Mouse (Mus musculus) hindbrain, embryonic 11.5 days (tissue): ENCODE measurements around the gene Gm5475. TPM values are rescaled to one million over a fixed set of nuclear protein-coding genes. Genes with fewer than 3 reads are reported as not detected.

Source experiments
- ATAC-seq: fragments of 200-750 bp; cut with Nextera tagmentation; 2 replicates; pipeline ENCODE4 v1.8.0; 2017; ENCODE audit warnings: mild to moderate bottlenecking, moderate TSS enrichment, moderate library complexity; ENCODE audit not compliant: low FRiP score
- DNase-seq: peaks from one replicate; pipeline ENCODE4 v3.0.0-alpha.2; 2015; ENCODE audit warnings: low spot score
- H3K27ac ChIP-seq: fragments of 300-500 bp; sonication (generic); 2 replicates; pipeline ENCODE4 v1.5.1; 2014; ENCODE audit warnings: mild to moderate bottlenecking, low read depth, low read length
- H3K27me3 ChIP-seq: fragments of 300-500 bp; sonication (generic); 2 replicates; pipeline ENCODE4 v1.6.1; 2014; ENCODE audit warnings: mild to moderate bottlenecking, low read length, moderate library complexity, mixed read lengths; ENCODE audit not compliant: control insufficient read depth, insufficient read depth
- H3K36me3 ChIP-seq: fragments of 300-500 bp; sonication (generic); 2 replicates; pipeline ENCODE4 v1.6.1; 2014; ENCODE audit warnings: mild to moderate bottlenecking, low read length, moderate library complexity, mixed read lengths; ENCODE audit not compliant: control insufficient read depth, insufficient read depth
- H3K4me1 ChIP-seq: fragments of 300-500 bp; sonication (generic); replicated peaks from 2 replicates; pipeline ENCODE4 v1.6.1; 2014; ENCODE audit warnings: low read length, mixed read lengths; ENCODE audit not compliant: control insufficient read depth, insufficient read depth
- H3K4me2 ChIP-seq: fragments of 300-500 bp; sonication (generic); replicated peaks from 2 replicates; pipeline ENCODE4 v1.6.1; 2014; ENCODE audit warnings: mild to moderate bottlenecking, low read depth, low read length
- H3K4me3 ChIP-seq: fragments of 300-500 bp; sonication (generic); 2 replicates; pipeline ENCODE4 v1.5.1; 2014; ENCODE audit warnings: low read depth, low read length
- H3K9ac ChIP-seq: fragments of 300-500 bp; sonication (generic); 2 replicates; pipeline ENCODE4 v1.6.1; 2014; ENCODE audit warnings: low read depth, low read length
- H3K9me3 ChIP-seq: fragments of 300-500 bp; sonication (generic); 2 replicates; pipeline ENCODE4 v1.6.1; 2016; ENCODE audit warnings: low read length; ENCODE audit not compliant: control insufficient read depth
- WGBS: fragments of 180-500 bp; shearing (Covaris S2); extraction: QIAGEN DNeasy Blood & Tissue Kit; methylation state at CpG from one replicate; pipeline ENCODE4 v1.1.7; 2014; 5-methylcytosine and 5-hydroxymethylcytosine counted together
- polyA plus RNA-seq: library from polyadenylated mRNA; unstranded; fragments of >200 nt; fragmentation: Nextera tagmentation; extraction: Ambion mirVana; gene quantifications from 2 replicates; pipeline ENCODE4 v1.2.1, GENCODE M21; 2014

The Gm5475 gene
- polyA plus RNA-seq, 1 experiment from 2014 or later = not detected

DNA sequence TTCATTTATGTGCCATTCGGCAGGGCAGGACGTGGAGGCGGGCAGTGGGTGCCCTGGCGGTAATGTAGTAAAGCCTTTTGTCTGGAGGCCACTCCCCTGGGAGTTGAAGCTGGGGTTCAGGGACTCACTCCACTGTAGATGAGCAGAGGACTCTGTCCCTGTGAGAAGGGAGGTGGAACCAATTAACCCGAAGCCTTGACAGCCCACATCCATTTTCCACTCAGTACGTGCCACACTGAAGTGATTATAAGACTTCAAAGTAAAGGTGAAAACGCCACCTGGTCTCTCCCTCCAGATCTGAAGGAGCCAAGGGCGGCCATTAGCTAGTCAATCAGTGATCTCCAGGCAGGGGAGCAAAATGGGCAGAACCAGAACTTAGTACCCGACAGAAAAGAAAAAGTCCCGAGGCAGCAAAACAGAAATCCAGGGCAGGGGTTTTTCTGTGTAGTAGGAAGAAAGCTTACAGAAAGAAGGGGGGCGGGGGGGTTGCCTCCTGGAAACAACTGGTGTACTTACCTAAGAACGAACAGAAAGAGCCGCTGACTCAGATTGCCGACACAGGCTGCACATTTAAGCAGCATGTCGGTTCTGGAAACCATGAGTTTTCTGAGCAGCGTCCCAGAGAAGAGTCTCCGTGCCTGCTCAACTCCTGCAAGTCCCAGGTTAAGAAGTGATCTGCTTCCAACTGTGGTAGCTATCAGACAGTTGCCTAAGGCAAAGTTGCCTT, 2.6 kb downstream of the Gm5475 start, which contains the start of gene Slc11a2:
TSS of gene Slc11a2 (minus strand) at position 677 of the 727 bp plus-strand sequence.
- Histone ChIP-seq H3K4me3 (peak within 1 kb of the TSS; percentile 1), H3K36me3 (no peaks in the 10 kb centered on the region), H3K9ac (no peak within 1 kb of the TSS), H3K27me3 (peaks cover 14% of the 10 kb centered on the region), H3K4me1 (peaks cover 4% of the 10 kb centered on the region; the same call in 1 of the 2 replicates), H3K27ac (no peak within 1 kb of the TSS), H3K4me2 (peak within 1 kb of the TSS; percentile 87), H3K9me3 (no peaks in the 10 kb centered on the region)
- peak; percentile 41 for DNase-seq
- WGBS = 31% methylated on average over 17 of the region's 17 CpGs
- ATAC-seq = no peak

DNA sequence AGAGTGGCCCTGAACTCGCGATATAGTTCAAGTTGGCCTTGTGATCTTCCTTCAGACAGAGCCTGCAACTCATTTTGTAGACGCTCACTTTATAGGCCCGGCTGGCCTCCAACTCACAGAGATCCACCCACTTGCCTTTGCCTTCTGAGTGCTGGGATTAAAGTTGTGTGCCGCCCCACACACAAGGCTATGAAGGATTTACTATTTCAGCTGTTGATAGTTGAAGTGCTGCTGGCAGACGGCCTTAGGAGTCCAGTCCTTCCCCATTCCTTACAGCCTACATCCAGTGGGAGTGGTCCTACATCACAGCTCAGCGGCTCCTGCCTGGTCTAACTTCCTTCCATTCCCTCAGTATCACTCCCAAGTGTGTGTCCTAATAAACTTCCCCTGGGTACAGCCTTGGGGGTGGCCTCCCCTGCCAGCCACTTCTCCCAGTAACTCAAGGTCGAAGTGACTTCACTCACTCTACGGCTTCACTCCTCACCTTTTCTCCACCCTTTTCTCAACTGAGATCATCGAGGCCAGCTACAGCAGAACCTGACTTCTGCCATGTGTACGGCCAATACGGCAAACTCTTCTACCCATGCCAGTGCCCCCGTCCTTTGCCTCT, 6.5 kb downstream of the Gm5475 start:
- Histone ChIP-seq H3K27me3 (peaks cover 14% of the 10 kb centered on the region), H3K4me1 (peaks cover 2% of the 10 kb centered on the region; the same call in 1 of the 2 replicates), H3K27ac (no peak overlapping the region), H3K9ac (no peak overlapping the region), H3K4me3 (no peak overlapping the region), H3K4me2 (no peak overlapping the region), H3K36me3 (no peaks in the 10 kb centered on the region), H3K9me3 (no peaks in the 10 kb centered on the region)
- 88% methylated on average over 13 of the region's 13 CpGs for WGBS
- DNase-seq (no peak), ATAC-seq (no peak)

DNA sequence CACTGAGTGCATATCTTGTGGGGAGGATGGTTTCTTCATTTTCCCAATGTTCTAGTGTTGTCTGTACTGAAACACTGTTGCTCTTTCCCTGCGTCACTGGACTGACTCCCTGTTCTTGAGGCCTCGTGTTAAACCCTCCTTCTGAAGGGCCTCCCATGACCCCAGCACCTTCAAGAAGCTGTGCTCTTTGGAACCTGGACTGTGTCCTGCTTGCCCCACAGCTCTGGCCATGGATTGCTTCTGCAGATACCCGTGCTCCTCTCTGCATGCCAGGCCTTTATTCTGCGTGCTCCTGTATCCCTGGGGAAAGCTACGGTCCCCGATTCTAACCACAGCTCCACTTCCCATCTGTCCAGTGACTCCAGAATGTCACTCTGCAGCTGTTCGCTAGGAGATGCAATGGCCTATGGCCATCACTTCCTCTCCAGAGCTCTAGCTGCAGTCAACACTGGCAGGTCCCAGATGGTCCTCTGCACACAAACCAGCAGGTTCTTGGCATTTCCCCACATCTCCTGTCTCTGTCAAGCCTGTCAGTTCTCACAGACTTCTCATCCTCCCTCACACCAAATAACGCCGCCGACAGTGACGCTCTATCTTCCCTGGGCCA, 8.1 kb downstream of the Gm5475 start:
- 84% methylated on average over 11 of the region's 11 CpGs for WGBS
- Histone ChIP-seq H3K9me3 (no peaks in the 10 kb centered on the region), H3K9ac (no peak overlapping the region), H3K4me2 (no peak overlapping the region), H3K36me3 (no peaks in the 10 kb centered on the region), H3K4me1 (no peaks in the 10 kb centered on the region), H3K27me3 (peaks cover 4% of the 10 kb centered on the region; the same call in 1 of the 2 replicates), H3K4me3 (no peak overlapping the region), H3K27ac (no peak overlapping the region)
- DNase-seq (no peak), ATAC-seq (no peak)

- no peaks in the 10 kb centered on the region for H3K4me1 ChIP-seq
- H3K9ac ChIP-seq = no peak overlapping the region
- no peaks in the 10 kb centered on the region for H3K9me3 ChIP-seq
- DNase-seq = no peak
- no peak overlapping the region for H3K4me2 ChIP-seq
- no peak overlapping the region for H3K4me3 ChIP-seq
- ATAC-seq = no peak
- no peak overlapping the region for H3K27ac ChIP-seq
- H3K27me3 ChIP-seq = no peaks in the 10 kb centered on the region
- WGBS = 70% methylated on average over 4 of the region's 4 CpGs
- H3K36me3 ChIP-seq = no peaks in the 10 kb centered on the region
Observed at GRCm38 (mm10) chr15:100433234-100433633, 11.3 kb downstream of the Gm5475 start.

DNA sequence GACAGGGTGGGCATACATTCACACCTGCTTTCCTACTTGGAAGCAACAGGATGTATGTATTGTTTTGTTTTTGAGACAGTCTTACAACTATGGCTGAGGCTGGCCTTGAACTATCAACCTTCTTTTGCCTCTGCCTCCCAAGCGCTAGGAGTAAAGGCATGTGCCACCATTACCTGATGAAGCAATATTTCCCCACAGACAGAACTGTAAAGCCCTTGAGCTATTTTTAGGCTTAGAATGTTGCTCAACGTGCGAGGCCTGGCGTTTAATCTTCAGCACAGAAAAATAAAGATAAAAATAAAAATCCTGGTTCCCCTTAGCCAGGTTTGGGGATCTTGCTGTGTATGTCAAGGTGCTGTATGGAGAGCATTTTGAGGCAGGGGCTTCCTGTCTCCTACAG, 14.2 kb downstream of the Gm5475 start:
- no peaks in the 10 kb centered on the region for H3K36me3 ChIP-seq
- no peaks in the 10 kb centered on the region for H3K4me1 ChIP-seq
- DNase-seq = no peak
- no peaks in the 10 kb centered on the region for H3K27me3 ChIP-seq
- ATAC-seq = no peak
- no peak overlapping the region for H3K9ac ChIP-seq
- no peak overlapping the region for H3K4me2 ChIP-seq
- no peaks in the 10 kb centered on the region for H3K9me3 ChIP-seq
- H3K27ac ChIP-seq = no peak overlapping the region
- no peak overlapping the region for H3K4me3 ChIP-seq
- 94% methylated on average over 4 of the region's 4 CpGs for WGBS

- no peaks in the 10 kb centered on the region for H3K9me3 ChIP-seq
- ATAC-seq = no peak
- no peaks in the 10 kb centered on the region for H3K36me3 ChIP-seq
- H3K4me3 ChIP-seq = no peak overlapping the region
- WGBS = 67% methylated on average over 10 of the region's 10 CpGs
- no peaks in the 10 kb centered on the region for H3K27me3 ChIP-seq
- no peak overlapping the region for H3K4me2 ChIP-seq
- no peak overlapping the region for H3K9ac ChIP-seq
- H3K27ac ChIP-seq = no peak overlapping the region
- H3K4me1 ChIP-seq = no peaks in the 10 kb centered on the region
- no peak for DNase-seq
Observed at GRCm38 (mm10) chr15:100436518-100436917, 14.6 kb downstream of the Gm5475 start.

GRCm38 (mm10) chr15:100443126-100443922, 21.4 kb downstream of the Gm5475 start:
- no peaks in the 10 kb centered on the region for H3K36me3 ChIP-seq
- peak overlapping the region; percentile 55 for H3K9ac ChIP-seq
- H3K9me3 ChIP-seq = no peaks in the 10 kb centered on the region
- H3K27ac ChIP-seq = 0 out of 2 replicates have a peak overlapping the region, but pooled peaks have one; percentile 42
- WGBS = 10% methylated on average over 20 of the region's 31 CpGs
- ATAC-seq = peak; percentile 92
- peak overlapping the region; percentile 38 for H3K4me3 ChIP-seq
- H3K4me2 ChIP-seq = peak overlapping the region; percentile 60
- peak; percentile 90 for DNase-seq
- H3K27me3 ChIP-seq = no peaks in the 10 kb centered on the region
- no peaks in the 10 kb centered on the region; the same call in 1 of the 2 replicates for H3K4me1 ChIP-seq

GRCm38 (mm10) chr15:100446887-100447286, 24.9 kb downstream of the Gm5475 start:
- ATAC-seq = no peak
- no peak for DNase-seq
- Histone ChIP-seq H3K9ac (no peak overlapping the region), H3K9me3 (no peaks in the 10 kb centered on the region), H3K4me2 (no peak overlapping the region), H3K27ac (no peak overlapping the region), H3K4me3 (no peak overlapping the region), H3K27me3 (no peaks in the 10 kb centered on the region), H3K36me3 (no peaks in the 10 kb centered on the region), H3K4me1 (no peaks in the 10 kb centered on the region; the same call in 1 of the 2 replicates)
- WGBS = 83% methylated on average over 2 of the region's 2 CpGs
